Mouse (Mus musculus): ENCODE results near the gene Wdr73.
"Not testable (repeated sequence)": the region's sequence is repeated elsewhere in the genome, so short reads cannot be mapped to it uniquely, and the experiment has no call there.

Wdr73 gene

GRCm38 (mm10) chr7:80900944-80901501 is at the start of gene Wdr73:
Gene Wdr73 (minus strand): TSS chr7:80901269.
- DNase-seq: peak; percentile 77

GRCm38 (mm10) chr7:80947445-80948350 is 46.6 kb upstream of the Wdr73 start, which contains the start of gene Sec11a:
Gene Sec11a (minus strand): TSS chr7:80947780.
- peak; percentile 95 for DNase-seq

- no peak for DNase-seq
Observed at GRCm38 (mm10) chr7:80939808-80940207, 38.7 kb upstream of the Wdr73 start.

- DNase-seq: not testable (repeated sequence)
Observed at GRCm38 (mm10) chr7:80937304-80937666, 36.2 kb upstream of the Wdr73 start.

- DNase-seq: not testable (repeated sequence)
Observed at GRCm38 (mm10) chr7:80936617-80937303, 35.7 kb upstream of the Wdr73 start.

- DNase-seq: no peak
Observed at GRCm38 (mm10) chr7:80935834-80936233, 34.8 kb upstream of the Wdr73 start.

- no peak for DNase-seq
Observed at GRCm38 (mm10) chr7:80932777-80933176, 31.7 kb upstream of the Wdr73 start.

- no peak for DNase-seq
Observed at GRCm38 (mm10) chr7:80931618-80932207, 30.6 kb upstream of the Wdr73 start.

GRCm38 (mm10) chr7:80923165-80923564 is 22.1 kb upstream of the Wdr73 start:
- DNase-seq: no peak

GRCm38 (mm10) chr7:80919647-80920008 is 18.6 kb upstream of the Wdr73 start:
- no peak for DNase-seq

GRCm38 (mm10) chr7:80918982-80919646 is 18.0 kb upstream of the Wdr73 start:
- DNase-seq: no peak

- DNase-seq: no peak
Observed at GRCm38 (mm10) chr7:80917916-80918465, 16.9 kb upstream of the Wdr73 start.

- no peak for DNase-seq
Observed at GRCm38 (mm10) chr7:80912496-80912895, 11.4 kb upstream of the Wdr73 start.

GRCm38 (mm10) chr7:80911053-80911452 is 10.0 kb upstream of the Wdr73 start:
- DNase-seq: no peak

GRCm38 (mm10) chr7:80904921-80905515 is 3.9 kb upstream of the Wdr73 start, which contains the start of gene Nmb:
Gene Nmb (minus strand): TSS chr7:80905076.
- DNase-seq: peak; percentile 55

- DNase-seq: no peak
Observed at GRCm38 (mm10) chr7:80903625-80904422, 2.8 kb upstream of the Wdr73 start.

- no peak for DNase-seq
Observed at GRCm38 (mm10) chr7:80901541-80902274, 639 bp upstream of the Wdr73 start.

GRCm38 (mm10) chr7:80897721-80898120 is 3.3 kb downstream of the Wdr73 start:
- DNase-seq: no peak

GRCm38 (mm10) chr7:80897134-80897533 is 3.9 kb downstream of the Wdr73 start:
- no peak for DNase-seq

GRCm38 (mm10) chr7:80894815-80895519 is 6.1 kb downstream of the Wdr73 start:
- no peak for DNase-seq
